Mouse (Mus musculus): Measurements from ENCODE around the gene Nfatc2.

Nfatc2 gene

DNA sequence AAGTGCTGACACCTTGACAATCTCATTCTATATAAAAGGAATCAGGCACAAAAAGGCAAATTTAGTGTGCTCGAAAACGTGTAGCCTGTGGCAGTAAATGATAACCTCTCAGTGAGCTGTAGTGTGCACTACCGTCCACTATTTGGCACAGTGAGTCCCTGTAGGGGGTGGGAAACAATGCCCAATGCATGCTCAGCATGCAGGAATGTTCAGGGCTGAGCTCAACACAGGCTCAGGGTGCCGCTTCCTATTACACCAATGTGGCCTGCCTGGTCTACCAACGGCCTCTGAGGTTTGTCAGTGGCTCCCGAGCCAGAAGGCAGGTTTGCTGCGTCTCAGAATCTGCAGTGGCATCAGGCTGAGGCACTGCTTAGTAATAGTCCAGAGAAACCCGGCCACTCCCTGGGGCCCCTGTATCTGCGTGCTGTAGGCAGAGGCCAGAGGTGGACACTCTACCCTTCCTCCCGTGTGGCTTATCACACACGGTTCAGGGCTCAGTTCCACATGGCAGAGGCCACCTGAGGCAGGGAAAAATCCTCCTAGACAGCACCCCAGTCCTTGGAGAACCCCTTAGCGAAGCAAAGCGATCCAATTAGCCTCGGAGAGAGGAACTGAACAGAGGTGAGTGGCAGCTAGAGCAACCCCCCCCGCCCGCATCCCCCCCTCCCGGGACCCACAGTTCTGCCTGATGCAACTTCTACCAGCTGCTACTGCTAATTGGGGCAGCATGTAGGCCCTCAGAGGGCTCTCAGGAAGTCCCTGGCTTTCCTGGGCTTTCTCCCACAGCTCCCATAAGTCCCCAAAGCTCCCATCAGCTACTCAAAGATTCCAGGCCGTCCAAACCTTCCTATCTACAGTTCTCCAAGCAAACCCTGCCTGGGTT is 74.7 kb downstream of the Nfatc2 start:
- DNase-seq: no peak

DNA sequence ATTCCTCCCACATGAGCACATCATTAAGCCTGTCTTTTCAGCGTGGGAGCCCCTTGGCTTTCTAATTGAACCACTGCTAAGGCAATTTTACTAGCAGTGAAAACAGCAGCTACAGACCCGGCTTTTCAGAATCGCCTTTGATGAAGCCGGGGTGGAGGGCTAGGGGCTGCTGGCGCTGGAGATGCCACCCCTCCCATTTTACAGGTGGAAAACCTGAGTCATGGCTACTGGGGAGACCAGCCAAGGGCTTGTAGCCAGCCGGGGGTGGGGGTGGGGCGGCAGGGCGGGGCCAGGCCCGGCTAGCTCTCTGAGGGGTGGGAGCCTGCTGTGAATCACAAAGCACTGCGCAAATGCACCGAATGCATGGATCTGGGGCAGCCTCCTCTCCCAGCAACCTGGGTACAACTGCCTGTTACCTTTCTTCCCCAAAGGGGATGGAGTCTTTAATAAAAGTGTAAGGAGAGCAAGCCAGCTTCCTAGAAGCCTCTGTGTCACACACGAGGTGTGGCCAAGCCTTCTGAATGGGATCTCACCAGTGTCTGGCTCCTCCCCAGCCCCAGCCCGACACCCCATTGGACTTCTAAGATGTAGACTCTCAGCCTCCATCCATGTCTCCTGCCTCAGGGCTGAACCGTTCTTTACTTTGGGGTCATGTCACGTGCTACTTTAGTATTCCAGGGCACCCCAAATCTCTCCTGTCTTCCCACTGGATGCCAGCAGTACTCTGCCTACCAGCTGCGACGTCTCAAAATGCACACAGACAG is 75.9 kb downstream of the Nfatc2 start:
- no peak for DNase-seq

DNA sequence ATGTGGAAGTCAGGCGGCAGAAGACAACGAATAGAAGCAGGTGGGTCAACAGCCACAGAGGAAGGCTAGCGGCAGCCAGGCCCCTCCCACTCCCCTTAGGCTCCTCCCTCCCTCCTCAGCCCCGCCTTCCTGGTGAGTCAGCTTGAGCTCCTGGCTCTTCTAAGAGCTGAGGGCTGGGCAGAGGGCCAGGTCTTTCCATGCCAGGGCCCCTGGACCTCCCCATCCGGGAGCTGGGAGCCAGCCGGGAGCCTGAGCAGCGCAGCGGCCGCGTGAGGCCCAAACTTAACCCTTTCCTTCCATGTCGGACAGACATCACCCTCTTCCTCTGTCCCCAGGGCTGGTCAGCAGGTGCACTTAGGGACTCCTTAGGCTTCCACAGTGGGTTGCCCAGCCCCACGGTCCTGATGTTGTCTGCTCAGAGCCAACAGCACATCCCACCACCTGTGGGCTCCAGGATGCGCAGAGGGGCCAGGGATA is 76.5 kb downstream of the Nfatc2 start:
- DNase-seq: peak; percentile 78

GRCm38 (mm10) chr2:168522247-168522646 is 79.2 kb downstream of the Nfatc2 start:
- DNase-seq: no peak

- no peak for DNase-seq
These were observed 80.7 kb downstream of the Nfatc2 start for GRCm38 (mm10) chr2:168520771-168521170.

- DNase-seq: no peak
These were observed 81.9 kb downstream of the Nfatc2 start for GRCm38 (mm10) chr2:168519589-168519988.

DNA sequence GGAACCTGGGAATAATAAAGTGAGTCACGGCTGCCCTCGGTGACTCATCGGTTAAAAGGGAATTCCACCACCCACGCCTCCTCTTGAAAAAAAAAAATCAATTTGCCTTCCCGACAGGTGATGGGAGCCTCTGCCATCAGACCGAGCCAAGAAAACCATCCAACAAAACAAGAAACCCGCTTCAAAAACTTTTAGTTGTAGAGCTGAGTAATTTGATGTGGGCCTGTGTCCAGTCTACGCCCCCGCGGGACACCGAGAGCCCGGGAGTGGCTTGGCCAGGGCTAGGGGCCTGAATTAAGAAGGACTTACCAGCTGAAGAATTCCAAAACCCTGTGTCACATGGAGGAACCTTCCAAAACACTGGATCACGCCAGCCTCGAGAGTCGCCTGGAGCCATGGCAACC is 83.2 kb downstream of the Nfatc2 start:
- DNase-seq: no peak

GRCm38 (mm10) chr2:168517774-168518173 is 83.7 kb downstream of the Nfatc2 start:
- no peak for DNase-seq

DNA sequence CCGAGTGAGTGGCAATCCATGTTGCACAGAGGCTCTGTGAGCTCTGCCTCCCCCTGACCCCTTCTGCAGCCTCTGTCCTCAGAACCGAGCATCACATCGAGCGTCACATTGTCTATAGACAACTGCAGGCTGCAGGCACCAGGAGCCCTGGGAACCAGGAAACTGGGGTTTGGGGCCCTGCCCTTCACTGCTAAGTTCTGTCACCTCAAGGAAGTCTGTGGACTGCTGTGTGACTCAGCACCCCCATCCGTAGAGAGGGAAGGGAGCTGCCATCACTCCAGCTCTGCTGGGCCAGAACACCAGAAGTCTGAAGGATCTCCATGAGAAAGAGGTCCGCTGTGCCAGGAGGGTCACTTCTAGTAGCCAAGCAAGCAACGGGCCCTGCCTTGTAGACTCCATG is 84.7 kb downstream of the Nfatc2 start:
- no peak for DNase-seq

- no peak for DNase-seq
These were observed 86.0 kb downstream of the Nfatc2 start for GRCm38 (mm10) chr2:168515466-168515865.

DNA sequence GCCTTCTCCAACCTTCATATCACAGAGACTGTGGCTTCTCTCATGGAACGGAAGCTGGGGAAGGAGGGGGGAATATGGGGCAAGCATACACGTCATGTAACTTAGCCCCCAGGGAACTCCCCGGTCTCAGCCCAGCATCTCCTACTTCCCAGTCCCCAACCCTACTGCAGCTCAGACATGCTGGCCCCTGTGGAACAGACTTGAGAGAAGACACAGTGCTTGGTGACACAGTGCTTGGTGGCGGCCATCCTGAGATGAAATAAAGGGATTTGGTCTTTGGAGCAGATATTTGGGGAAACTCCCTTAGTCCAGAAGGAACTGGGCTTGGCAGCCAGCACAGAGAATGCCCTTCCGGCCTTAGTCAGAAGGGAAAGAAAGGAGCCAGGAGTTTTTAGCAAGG is 87.3 kb downstream of the Nfatc2 start:
- no peak for DNase-seq

GRCm38 (mm10) chr2:168511529-168511928 is 89.9 kb downstream of the Nfatc2 start:
- DNase-seq: no peak

GRCm38 (mm10) chr2:168508469-168509198 is 92.8 kb downstream of the Nfatc2 start:
- no peak for DNase-seq

DNA sequence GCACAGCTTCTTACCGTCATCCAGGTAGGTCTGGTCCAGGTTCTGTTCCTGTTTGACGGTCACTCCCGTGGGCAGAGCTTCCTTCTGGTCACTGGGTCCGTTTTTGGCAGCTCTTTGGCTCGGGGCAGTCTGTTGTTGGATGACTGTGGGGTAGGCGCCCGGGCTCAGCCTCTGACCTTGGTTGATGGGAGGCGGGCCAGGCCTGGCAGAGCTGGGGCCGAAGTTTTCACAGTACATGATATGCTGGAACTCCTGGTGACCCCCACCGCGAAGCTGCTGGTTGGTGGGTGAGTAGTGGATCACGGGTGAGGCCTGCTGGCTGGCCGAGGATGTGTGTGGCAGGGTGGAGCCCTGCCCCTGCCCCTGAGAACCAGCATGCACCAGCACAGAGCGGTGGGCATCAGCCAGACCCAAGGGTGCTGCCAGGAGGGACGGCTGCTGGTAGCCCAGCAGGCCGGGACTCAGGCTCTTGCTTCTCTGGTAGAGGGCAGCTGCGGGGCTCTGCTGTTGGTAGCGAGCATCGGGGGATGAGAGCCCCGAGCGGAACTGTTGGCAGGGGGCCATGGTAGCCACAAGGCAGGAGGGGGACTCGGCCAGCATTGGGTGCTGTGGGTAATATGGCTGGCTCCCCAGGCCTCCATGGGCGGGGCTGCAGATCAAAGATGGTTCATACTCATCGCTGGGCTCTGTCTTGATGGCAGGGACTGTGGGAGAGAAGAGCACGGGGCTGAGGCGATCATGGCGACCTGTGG is 96.8 kb downstream of the Nfatc2 start:
- no peak for DNase-seq

GRCm38 (mm10) chr2:168503735-168504134 is 97.7 kb downstream of the Nfatc2 start:
- no peak for DNase-seq

DNA sequence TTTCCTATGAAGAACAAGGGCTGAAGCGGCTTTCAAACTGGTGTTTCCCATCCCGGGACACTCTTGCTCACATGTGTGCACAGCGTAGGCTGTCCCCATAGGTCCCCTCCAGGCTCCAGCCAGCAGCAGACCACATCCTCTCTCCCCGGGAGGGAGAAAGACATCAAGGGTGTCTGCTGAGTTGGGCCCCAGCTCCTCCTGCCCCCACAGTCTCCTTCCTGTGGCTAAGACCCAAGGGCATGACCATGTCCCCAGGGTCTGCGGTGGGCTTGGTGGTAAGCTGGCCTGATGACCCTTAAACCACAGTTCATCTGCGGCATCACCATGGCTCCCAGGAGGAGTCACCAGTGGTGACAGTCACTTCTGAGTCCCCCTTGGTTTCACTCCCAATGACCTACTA is 100.7 kb downstream of the Nfatc2 start:
- DNase-seq: no peak

DNA sequence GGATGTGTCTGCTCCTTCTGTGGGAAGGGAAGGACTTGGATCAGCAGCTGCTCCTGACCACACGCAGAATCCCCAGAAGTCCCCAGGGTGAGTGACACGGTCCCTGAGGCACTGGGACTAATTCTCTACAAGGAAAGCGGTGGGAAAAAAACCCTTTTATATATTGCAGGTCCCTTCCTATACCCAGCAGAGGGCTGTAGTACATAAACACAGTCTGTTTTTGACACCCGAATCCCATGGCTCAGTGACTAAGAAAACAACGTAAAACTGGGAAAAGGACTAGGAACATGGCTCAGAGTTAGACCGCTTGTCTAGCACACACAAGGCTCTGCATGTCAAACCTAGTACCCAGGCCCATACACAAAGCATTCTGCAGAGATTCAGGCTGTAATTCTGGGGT is 101.2 kb downstream of the Nfatc2 start:
- no peak for DNase-seq

GRCm38 (mm10) chr2:168491791-168492190 is 109.7 kb downstream of the Nfatc2 start:
- peak; percentile 63 for DNase-seq

DNA sequence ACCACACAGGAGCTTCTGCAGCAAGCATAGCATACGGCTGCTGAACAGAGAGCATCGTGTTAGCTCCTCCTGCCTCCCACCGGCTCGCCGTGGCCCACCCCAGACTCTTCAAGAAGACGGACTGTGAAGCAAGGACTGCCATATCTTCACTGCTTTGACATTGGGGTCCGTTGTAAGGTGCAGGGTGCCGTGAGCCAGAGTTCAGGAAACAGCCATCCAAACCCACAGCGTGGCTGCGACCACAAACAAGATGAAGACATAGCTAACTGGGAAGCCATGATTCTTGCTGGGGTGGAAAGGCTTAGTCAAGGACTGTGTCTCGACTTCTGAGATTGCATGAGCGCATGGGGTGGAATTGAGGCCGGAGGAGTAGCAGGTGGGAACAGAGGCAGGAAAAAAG is 111.5 kb downstream of the Nfatc2 start:
- DNase-seq: no peak

DNA sequence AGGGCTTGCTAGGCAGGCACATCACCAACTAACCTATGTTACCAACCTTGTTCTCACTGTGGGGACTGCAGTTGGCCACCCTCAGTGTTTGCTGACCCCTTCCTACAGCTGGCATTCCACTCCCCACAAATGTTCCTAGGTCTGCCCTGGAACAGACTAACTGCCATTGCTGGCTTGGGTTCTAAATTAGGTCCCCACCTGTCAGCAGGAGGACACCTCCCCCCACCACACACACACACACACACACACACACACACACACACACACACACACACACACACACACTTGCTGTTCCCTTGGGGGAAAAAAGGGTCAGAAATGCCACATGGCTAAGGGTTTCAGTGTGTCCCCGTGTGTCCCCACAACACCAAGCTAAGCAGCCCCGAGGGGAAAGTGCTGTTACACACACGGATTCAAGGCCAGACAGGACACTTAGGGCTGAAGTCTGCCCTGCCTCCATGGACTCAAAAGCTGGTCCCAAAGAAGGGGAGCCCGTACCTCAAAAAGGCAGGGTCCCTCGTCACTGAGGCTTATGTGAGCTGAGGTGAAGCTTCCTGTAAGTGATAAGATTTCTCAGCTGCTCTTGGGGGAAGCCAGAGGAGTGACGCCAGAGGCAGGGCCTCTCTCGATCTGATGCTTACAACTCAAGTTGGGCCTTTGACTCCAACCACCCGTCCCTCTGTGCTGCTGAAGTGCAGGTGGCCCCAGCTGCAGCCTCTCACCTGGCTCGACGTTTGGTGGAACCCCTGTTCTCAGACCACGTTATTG is 113.1 kb downstream of the Nfatc2 start:
- no peak for DNase-seq

DNA sequence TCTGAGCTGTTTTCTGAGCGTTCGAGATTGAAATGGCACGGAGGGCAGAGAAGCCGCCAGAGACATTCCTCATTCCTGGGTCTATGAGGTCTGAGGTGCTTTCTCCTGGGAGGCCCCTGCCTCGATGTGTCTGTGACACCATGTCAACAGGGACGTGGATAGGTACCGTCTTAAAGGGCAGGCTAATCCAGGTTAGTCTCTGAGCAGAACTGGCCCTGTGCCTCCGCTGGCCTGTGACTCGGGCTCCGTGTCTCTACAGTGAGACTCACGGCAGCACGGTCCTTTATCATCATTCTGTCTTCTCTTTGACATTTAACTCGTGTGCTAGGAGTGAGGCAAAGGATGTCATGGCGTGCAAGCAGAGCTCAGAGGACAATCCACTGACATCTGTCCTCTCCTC is 120.3 kb downstream of the Nfatc2 start:
- DNase-seq: no peak

GRCm38 (mm10) chr2:168480692-168481091 is 120.8 kb downstream of the Nfatc2 start:
- no peak for DNase-seq

Data from right cerebral cortex, adult 18-20 months (tissue).